Mouse (Mus musculus) intestine, embryonic 16.5 days (tissue): Measurements from ENCODE around the gene Runx2. TPM values are rescaled to one million over a fixed set of nuclear protein-coding genes. Genes with fewer than 3 reads are reported as not detected.

ENCODE experiments used
- ATAC-seq: fragments of 200-750 bp; cut with Nextera tagmentation; 2 replicates; pipeline ENCODE4 v1.8.0; 2017; ENCODE audit warnings: moderate TSS enrichment, moderate library complexity
- H3K27ac ChIP-seq: fragments of 300-500 bp; sonication (generic); 2 replicates; pipeline ENCODE4 v1.5.1; 2014; ENCODE audit warnings: mild to moderate bottlenecking, low read length
- H3K27me3 ChIP-seq: fragments of 300-500 bp; sonication (generic); replicated peaks from 2 replicates; pipeline ENCODE4 v1.6.1; 2014; ENCODE audit warnings: low read length, control low read depth, mixed read lengths; ENCODE audit not compliant: control insufficient read depth, insufficient read depth
- H3K36me3 ChIP-seq: fragments of 300-500 bp; sonication (generic); 2 replicates; pipeline ENCODE4 v1.6.1; 2014; ENCODE audit warnings: low read length, control low read depth; ENCODE audit not compliant: control insufficient read depth, insufficient read depth
- H3K4me1 ChIP-seq: fragments of 300-500 bp; sonication (generic); 2 replicates; pipeline ENCODE4 v1.6.1; 2014; ENCODE audit warnings: low read length, control low read depth, mixed read lengths; ENCODE audit not compliant: control insufficient read depth, insufficient read depth
- H3K4me2 ChIP-seq: fragments of 300-500 bp; sonication (generic); 2 replicates; pipeline ENCODE4 v1.6.1; 2014; ENCODE audit warnings: low read depth, low read length, control low read depth
- H3K4me3 ChIP-seq: fragments of 300-500 bp; sonication (generic); 2 replicates; pipeline ENCODE4 v1.5.1; 2014; ENCODE audit warnings: mild to moderate bottlenecking, low read length
- H3K9ac ChIP-seq: fragments of 300-500 bp; sonication (generic); 2 replicates; pipeline ENCODE4 v1.6.1; 2014; ENCODE audit warnings: low read depth, low read length
- H3K9me3 ChIP-seq: fragments of 300-500 bp; sonication (generic); 2 replicates; pipeline ENCODE4 v1.6.1; 2016; ENCODE audit warnings: low read length, control low read depth; ENCODE audit not compliant: control insufficient read depth
- WGBS: fragments of 180-500 bp; shearing (Covaris S2); extraction: QIAGEN DNeasy Blood & Tissue Kit; methylation state at CpG from one replicate; pipeline ENCODE4 v1.1.7; 2014; 5-methylcytosine and 5-hydroxymethylcytosine counted together
- polyA plus RNA-seq: library from polyadenylated mRNA; unstranded; fragments of >200 nt; fragmentation: Nextera tagmentation; extraction: Ambion mirVana; gene quantifications from 2 replicates; pipeline ENCODE4 v1.2.1, GENCODE M21; 2015

The Runx2 gene
- polyA plus RNA-seq, 1 experiment from 2014 or later: 0.62 TPM

GRCm38 (mm10) chr17:44662080-44662706, 152.4 kb downstream of the Runx2 start:
- no peak overlapping the region for H3K4me3 ChIP-seq
- no peak for ATAC-seq
- no peaks in the 10 kb centered on the region for H3K27me3 ChIP-seq
- H3K4me2 ChIP-seq: no peak overlapping the region
- H3K36me3 ChIP-seq: no peaks in the 10 kb centered on the region
- H3K4me1 ChIP-seq: no peaks in the 10 kb centered on the region; the same call in 1 of the 2 replicates
- no peaks in the 10 kb centered on the region for H3K9me3 ChIP-seq
- no peak overlapping the region for H3K9ac ChIP-seq
- no peak overlapping the region for H3K27ac ChIP-seq
- WGBS: 86% methylated on average over 6 of the region's 6 CpGs

- ATAC-seq: no peak
- no peaks in the 10 kb centered on the region; the same call in 1 of the 2 replicates for H3K4me1 ChIP-seq
- no peak overlapping the region for H3K27ac ChIP-seq
- H3K4me2 ChIP-seq: no peak overlapping the region
- H3K4me3 ChIP-seq: no peak overlapping the region
- H3K9me3 ChIP-seq: no peaks in the 10 kb centered on the region
- H3K27me3 ChIP-seq: no peaks in the 10 kb centered on the region
- WGBS: 78% methylated on average over 7 of the region's 7 CpGs
- H3K9ac ChIP-seq: no peak overlapping the region
- H3K36me3 ChIP-seq: no peaks in the 10 kb centered on the region
Observed at GRCm38 (mm10) chr17:44660121-44660806, 154.3 kb downstream of the Runx2 start.

DNA sequence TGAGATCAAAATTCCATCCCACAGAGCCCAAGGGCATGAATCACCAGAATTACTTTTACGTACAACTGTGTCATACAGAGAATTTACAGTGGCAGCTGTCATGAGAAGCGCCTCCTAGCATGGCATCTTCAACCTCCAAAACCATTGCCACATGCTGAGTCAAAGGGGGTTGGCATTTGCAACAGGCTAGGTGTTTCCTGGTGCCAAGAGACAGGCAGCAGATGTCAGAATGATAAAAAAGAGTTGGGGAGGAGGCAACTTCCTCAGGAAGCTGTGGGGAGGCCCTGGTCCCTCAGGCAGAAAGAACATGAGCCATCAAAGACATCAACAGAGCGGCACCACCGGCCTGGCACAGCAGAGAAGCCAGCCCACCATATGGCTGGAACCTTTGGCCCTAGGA, 160.1 kb downstream of the Runx2 start:
- no peak for ATAC-seq
- Histone ChIP-seq H3K9ac (no peak overlapping the region), H3K4me1 (no peaks in the 10 kb centered on the region), H3K36me3 (no peaks in the 10 kb centered on the region), H3K27me3 (no peaks in the 10 kb centered on the region), H3K4me2 (no peak overlapping the region), H3K4me3 (no peak overlapping the region), H3K9me3 (no peaks in the 10 kb centered on the region), H3K27ac (no peak overlapping the region)
- WGBS: 79% methylated on average over 4 of the region's 4 CpGs

GRCm38 (mm10) chr17:44653081-44653480, 161.5 kb downstream of the Runx2 start:
- Histone ChIP-seq H3K9me3 (no peaks in the 10 kb centered on the region), H3K4me1 (no peaks in the 10 kb centered on the region), H3K27me3 (no peaks in the 10 kb centered on the region), H3K4me3 (no peak overlapping the region), H3K27ac (no peak overlapping the region), H3K36me3 (no peaks in the 10 kb centered on the region), H3K9ac (no peak overlapping the region), H3K4me2 (no peak overlapping the region)
- WGBS: 85% methylated on average over 3 of the region's 3 CpGs
- no peak for ATAC-seq

DNA sequence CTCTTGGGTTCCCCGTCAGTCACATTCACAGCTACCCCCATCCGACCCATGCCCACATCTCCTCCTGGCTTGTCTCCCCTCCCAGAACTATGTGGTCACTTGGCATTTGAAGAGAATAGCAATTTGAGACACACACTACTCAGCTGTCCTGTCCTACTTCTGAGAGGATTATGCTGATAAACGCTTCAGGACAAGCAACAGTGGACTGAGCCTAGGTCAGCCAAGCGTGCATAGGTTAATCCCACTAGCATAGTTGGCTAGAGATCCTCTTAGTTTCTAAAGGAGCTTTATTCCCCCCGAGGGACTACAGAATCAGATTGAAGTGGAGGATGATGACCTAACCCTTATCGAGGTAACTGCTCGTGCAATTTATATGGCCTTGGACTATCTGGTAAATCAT, 162.5 kb downstream of the Runx2 start:
- 92% methylated on average over 7 of the region's 7 CpGs for WGBS

DNA sequence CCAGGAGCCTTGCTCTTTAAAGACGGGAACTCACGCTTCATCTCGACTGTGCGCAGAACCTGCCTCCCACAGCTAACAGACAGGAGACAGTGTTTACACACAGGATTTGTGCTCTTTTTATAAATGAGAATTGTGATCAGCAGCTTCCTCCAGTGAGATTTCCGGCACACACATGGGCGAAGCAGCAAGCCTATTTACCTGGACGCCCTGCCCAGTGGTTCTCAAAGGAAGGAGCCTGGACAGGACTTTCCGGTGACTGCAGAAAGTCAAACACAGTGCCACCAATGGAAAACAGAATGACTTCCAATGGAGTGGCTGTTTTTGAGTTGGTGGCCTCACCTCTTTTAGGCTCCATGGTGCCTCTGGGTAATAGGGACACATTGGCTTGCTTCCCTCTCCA, 163.0 kb downstream of the Runx2 start:
- Histone ChIP-seq H3K27ac (no peak overlapping the region), H3K4me3 (no peak overlapping the region), H3K36me3 (no peaks in the 10 kb centered on the region), H3K9me3 (no peaks in the 10 kb centered on the region), H3K27me3 (no peaks in the 10 kb centered on the region), H3K4me2 (no peak overlapping the region), H3K4me1 (no peaks in the 10 kb centered on the region), H3K9ac (no peak overlapping the region)
- no peak for ATAC-seq
- WGBS: 70% methylated on average over 8 of the region's 8 CpGs

More for the DNA sequence above, 162.5 kb downstream of the Runx2 start:
- H3K4me2 ChIP-seq: no peak overlapping the region
- H3K27me3 ChIP-seq: no peaks in the 10 kb centered on the region
- no peak overlapping the region for H3K9ac ChIP-seq
- no peaks in the 10 kb centered on the region for H3K36me3 ChIP-seq
- ATAC-seq: no peak
- H3K27ac ChIP-seq: no peak overlapping the region
- H3K4me3 ChIP-seq: no peak overlapping the region
- H3K4me1 ChIP-seq: no peaks in the 10 kb centered on the region
- H3K9me3 ChIP-seq: no peaks in the 10 kb centered on the region

DNA sequence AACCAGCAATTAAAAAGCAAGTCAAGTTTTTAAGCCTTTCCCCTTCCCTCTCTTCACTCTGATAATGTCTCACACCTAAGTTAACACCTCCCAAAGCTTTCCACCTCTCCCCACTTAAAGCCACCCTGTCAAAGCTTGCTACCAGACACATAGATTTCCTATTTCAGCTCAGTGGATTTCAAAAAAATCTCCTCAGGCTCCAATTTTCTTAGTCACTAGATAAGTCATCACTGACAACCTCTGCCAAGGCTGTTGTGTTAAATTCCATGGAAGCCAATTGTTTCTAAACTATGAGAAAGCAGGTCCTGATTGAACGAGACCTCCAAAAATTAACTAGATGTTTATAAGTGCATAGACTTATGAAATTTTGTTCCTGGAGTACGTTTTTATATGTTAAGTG, 164.2 kb downstream of the Runx2 start:
- no peak overlapping the region for H3K4me3 ChIP-seq

DNA sequence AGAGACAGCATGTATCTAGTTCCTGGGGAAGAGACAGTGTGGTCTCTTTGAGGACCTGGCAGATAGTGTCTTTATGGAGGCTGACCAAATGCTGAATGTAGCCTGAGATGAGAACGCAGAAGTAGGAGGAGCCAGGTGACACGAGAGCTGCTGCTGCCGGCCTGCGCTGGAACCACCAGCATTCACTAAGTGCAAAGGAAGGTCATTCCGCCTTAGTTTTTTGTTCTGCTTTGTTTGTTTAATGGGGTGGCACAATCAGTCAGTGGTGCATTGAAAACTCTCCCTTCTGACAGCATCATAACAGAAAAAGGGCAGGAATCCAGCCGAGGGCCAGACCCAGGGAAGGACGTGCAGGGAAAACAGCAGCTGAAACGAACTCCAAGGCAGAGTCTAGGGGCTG, 165.5 kb downstream of the Runx2 start:
- no peaks in the 10 kb centered on the region for H3K27me3 ChIP-seq
- no peaks in the 10 kb centered on the region for H3K9me3 ChIP-seq
- no peaks in the 10 kb centered on the region for H3K4me1 ChIP-seq
- no peak overlapping the region for H3K27ac ChIP-seq
- WGBS: 37% methylated on average over 8 of the region's 8 CpGs
- ATAC-seq: no peak
- H3K9ac ChIP-seq: no peak overlapping the region
- H3K4me3 ChIP-seq: no peak overlapping the region
- H3K36me3 ChIP-seq: no peaks in the 10 kb centered on the region
- H3K4me2 ChIP-seq: no peak overlapping the region

More for the DNA sequence above, 164.2 kb downstream of the Runx2 start:
- no peaks in the 10 kb centered on the region for H3K9me3 ChIP-seq
- no peaks in the 10 kb centered on the region for H3K27me3 ChIP-seq
- no peak overlapping the region for H3K9ac ChIP-seq
- H3K27ac ChIP-seq: no peak overlapping the region
- no peak for ATAC-seq
- no peak overlapping the region for H3K4me2 ChIP-seq
- no peaks in the 10 kb centered on the region for H3K36me3 ChIP-seq
- H3K4me1 ChIP-seq: no peaks in the 10 kb centered on the region
- WGBS: 76% methylated on average over 2 of the region's 2 CpGs

DNA sequence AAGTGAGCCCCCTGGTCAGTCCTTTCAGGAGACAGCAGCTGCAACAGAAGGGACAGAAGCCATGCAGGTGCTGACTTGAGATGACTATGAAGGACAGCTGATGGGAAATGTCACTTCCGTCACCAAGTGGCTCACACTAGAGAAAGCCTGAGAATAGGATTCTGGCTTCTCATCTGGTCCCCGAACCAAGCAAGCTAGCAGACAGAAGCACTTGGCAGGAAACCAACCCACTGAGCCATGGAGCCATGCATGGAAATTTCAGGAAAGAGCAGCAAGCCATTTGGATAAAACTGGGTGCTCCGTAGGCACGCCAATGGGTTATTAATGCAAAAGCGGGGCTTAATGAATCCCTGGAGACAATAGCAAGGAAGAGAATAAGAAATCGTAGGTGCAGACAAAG, 166.7 kb downstream of the Runx2 start:
- Histone ChIP-seq H3K4me1 (no peaks in the 10 kb centered on the region), H3K27me3 (no peaks in the 10 kb centered on the region), H3K27ac (no peak overlapping the region), H3K9ac (no peak overlapping the region), H3K9me3 (no peaks in the 10 kb centered on the region), H3K4me3 (no peak overlapping the region), H3K36me3 (no peaks in the 10 kb centered on the region), H3K4me2 (no peak overlapping the region)
- no peak for ATAC-seq
- WGBS: 85% methylated on average over 6 of the region's 6 CpGs
